Mouse (Mus musculus): ENCODE data around the gene Eif4g1.

DNA sequence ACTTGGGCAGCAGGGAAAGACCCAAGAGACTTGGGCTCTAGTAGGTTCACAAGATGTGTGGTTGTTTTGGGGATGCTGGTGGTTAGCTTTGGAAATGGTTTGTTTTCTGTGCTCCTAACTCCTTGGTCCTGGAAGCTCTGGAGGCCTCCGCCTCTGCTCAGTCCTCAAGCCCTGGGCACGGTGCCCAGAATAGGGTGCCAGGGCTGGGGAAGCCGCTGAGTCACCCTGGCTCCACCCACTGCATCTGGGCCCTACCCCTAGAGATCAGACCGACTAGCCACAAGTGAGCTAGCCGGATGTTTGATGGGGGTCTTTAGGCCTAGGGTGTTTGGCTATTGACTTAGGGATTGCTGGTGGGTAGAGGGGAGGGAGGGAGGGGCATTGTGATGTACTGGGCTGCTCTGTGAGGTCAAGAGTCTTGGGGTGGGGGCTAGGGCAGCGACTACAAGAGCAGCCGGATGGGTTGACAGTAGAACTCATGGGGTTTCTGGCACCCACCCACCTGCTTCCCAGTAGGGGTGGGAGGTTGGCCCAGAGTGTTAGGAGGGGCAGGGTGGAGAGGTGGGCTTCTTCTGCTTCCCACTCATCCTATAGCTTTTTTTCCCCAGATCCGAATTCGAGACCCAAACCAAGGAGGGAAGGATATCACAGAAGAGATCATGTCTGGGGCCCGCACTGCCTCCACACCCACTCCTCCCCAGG lies 10.0 kb downstream of the Eif4g1 start:
- TF ChIP-seq CTCF (IDR thresholded peaks at IDR 0.05; ENCODE audit: borderline replicate concordance, extremely low read depth, insufficient read depth, insufficient read length) = no peak
- no peak for TF ChIP-seq POLR2A (IDR thresholded peaks at IDR 0.05; ENCODE audit: borderline replicate concordance, extremely low read depth, insufficient read depth, insufficient read length, poor library complexity, severe bottlenecking)
